Mouse (Mus musculus) thymus, adult 2 months (tissue): ENCODE results near the gene Alpk3.

Experiments
- CTCF ChIP-seq: fragments of 200-500 bp; IDR thresholded peaks from 2 replicates; pipeline ENCODE4 v1.5.1; 2012; ENCODE audit warnings: mild to moderate bottlenecking, control low read depth, low read length, moderate library complexity, borderline replicate concordance; ENCODE audit not compliant: control insufficient read depth, poor library complexity, insufficient read depth; ENCODE audit errors: extremely low read depth
- POLR2A ChIP-seq: fragments of 200-500 bp; IDR thresholded peaks from 2 replicates; pipeline ENCODE4 v1.6.1; 2012; ENCODE audit warnings: mild to moderate bottlenecking, low read length, control low read depth, moderate library complexity; ENCODE audit not compliant: control insufficient read depth, poor library complexity, insufficient read depth; ENCODE audit errors: extremely low read depth

- TF ChIP-seq CTCF = no peak
- no peak for TF ChIP-seq POLR2A
Observed at GRCm38 (mm10) chr7:81094104-81094757, 36.8 kb downstream of the Alpk3 start.
